Mouse (Mus musculus) E14TG2a.4 (cell line): Measurements from ENCODE around the gene Msx1.

Source experiments
- H3K27me3 ChIP-seq: 2 replicates; pipeline ENCODE4 v1.6.1; 2014; ENCODE audit warnings: low read length, control low read depth; ENCODE audit not compliant: insufficient read depth
- H3K36me3 ChIP-seq: 2 replicates; pipeline ENCODE4 v1.6.1; 2014; ENCODE audit warnings: low read length, control low read depth; ENCODE audit not compliant: insufficient read depth
- H3K4me1 ChIP-seq: replicated peaks from 2 replicates; pipeline ENCODE4 v1.6.1; 2014; ENCODE audit warnings: low read depth, low read length, control low read depth
- H3K4me3 ChIP-seq: replicated peaks from 2 replicates; pipeline ENCODE4 v1.5.1; 2014; ENCODE audit warnings: mild to moderate bottlenecking, low read length
- H3K9me3 ChIP-seq: 2 replicates; pipeline ENCODE4 v1.6.1; 2014; ENCODE audit warnings: low read length, control low read depth
- CTCF ChIP-seq: conservative IDR thresholded peaks from 2 replicates; pipeline ENCODE4 v1.5.1; 2014; ENCODE audit warnings: low read length
- NANOG ChIP-seq: IDR thresholded peaks from 2 replicates; pipeline ENCODE4 v1.6.1; 2014; ENCODE audit warnings: borderline replicate concordance, low read length, mixed read lengths
- POU5F1 ChIP-seq: IDR thresholded peaks from 2 replicates; pipeline ENCODE4 v1.6.1; 2014; ENCODE audit warnings: low read length, borderline replicate concordance

Gene Msx1

GRCm38 (mm10) chr5:37816907-37817657 is 7.3 kb downstream of the Msx1 start:
- Histone ChIP-seq H3K36me3 (no peaks in the 10 kb centered on the region), H3K4me1 (peaks cover 35% of the 10 kb centered on the region), H3K27me3 (peaks cover 94% of the 10 kb centered on the region), H3K9me3 (peaks cover 9% of the 10 kb centered on the region; the same call in 1 of the 2 replicates), H3K4me3 (peak overlapping the region; percentile 57)
- no peak for TF ChIP-seq CTCF
- TF ChIP-seq NANOG = no peak
- TF ChIP-seq POU5F1 = no peak

DNA sequence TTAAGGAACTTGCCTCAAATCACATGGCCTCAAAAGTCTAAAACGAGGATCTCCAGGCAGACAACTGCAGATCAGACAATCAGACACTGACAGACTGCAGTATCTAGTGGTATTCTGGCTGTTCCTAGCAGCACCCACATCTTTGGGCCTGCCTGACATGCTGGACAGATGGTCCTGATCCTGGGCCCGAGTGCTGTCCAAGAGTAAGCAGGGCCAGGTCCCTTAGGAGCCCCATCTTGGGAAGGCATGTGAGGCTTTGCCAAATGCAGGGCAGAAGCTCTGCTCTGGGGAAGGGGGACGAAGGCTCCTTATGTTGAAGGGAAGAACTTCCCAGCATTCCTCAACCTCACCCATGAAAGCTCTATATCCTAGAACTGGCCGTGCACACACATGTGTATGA is 8.5 kb downstream of the Msx1 start:
- no peak for TF ChIP-seq NANOG
- peaks cover 9% of the 10 kb centered on the region; the same call in 1 of the 2 replicates for H3K9me3 ChIP-seq
- H3K27me3 ChIP-seq = peaks cover 92% of the 10 kb centered on the region
- no peaks in the 10 kb centered on the region for H3K36me3 ChIP-seq
- peaks cover 29% of the 10 kb centered on the region for H3K4me1 ChIP-seq
- H3K4me3 ChIP-seq = no peak overlapping the region

GRCm38 (mm10) chr5:37814169-37814568 is 10.2 kb downstream of the Msx1 start:
- Histone ChIP-seq H3K4me1 (peaks cover 25% of the 10 kb centered on the region), H3K27me3 (peaks cover 88% of the 10 kb centered on the region), H3K9me3 (no peaks in the 10 kb centered on the region), H3K36me3 (no peaks in the 10 kb centered on the region), H3K4me3 (no peak overlapping the region)
- TF ChIP-seq POU5F1 (no peak), CTCF (peak; percentile 32), NANOG (no peak)

- Histone ChIP-seq H3K9me3 (no peaks in the 10 kb centered on the region), H3K36me3 (no peaks in the 10 kb centered on the region), H3K27me3 (peaks cover 53% of the 10 kb centered on the region), H3K4me1 (peaks cover 2% of the 10 kb centered on the region; the same call in 1 of the 2 replicates), H3K4me3 (no peak overlapping the region)
- TF ChIP-seq CTCF = no peak
- TF ChIP-seq NANOG = no peak
- no peak for TF ChIP-seq POU5F1
These were observed 19.1 kb downstream of the Msx1 start for GRCm38 (mm10) chr5:37805291-37805690.

GRCm38 (mm10) chr5:37804512-37805118 is 19.8 kb downstream of the Msx1 start:
- peaks cover 54% of the 10 kb centered on the region for H3K27me3 ChIP-seq
- no peak overlapping the region for H3K4me3 ChIP-seq
- no peaks in the 10 kb centered on the region for H3K36me3 ChIP-seq
- no peaks in the 10 kb centered on the region for H3K9me3 ChIP-seq
- H3K4me1 ChIP-seq = peaks cover 2% of the 10 kb centered on the region; the same call in 1 of the 2 replicates
- TF ChIP-seq POU5F1 (no peak), NANOG (no peak), CTCF (no peak)

- no peaks in the 10 kb centered on the region for H3K4me1 ChIP-seq
- H3K36me3 ChIP-seq = no peaks in the 10 kb centered on the region
- TF ChIP-seq NANOG (no peak), POU5F1 (no peak), CTCF (no peak)
These were observed 27.1 kb downstream of the Msx1 start for GRCm38 (mm10) chr5:37797251-37797650.

GRCm38 (mm10) chr5:37796751-37797150 is 27.6 kb downstream of the Msx1 start:
- no peak for TF ChIP-seq POU5F1
- TF ChIP-seq NANOG = no peak
- TF ChIP-seq CTCF = no peak
- H3K4me3 ChIP-seq = no peak overlapping the region

More at GRCm38 (mm10) chr5:37797251-37797650, 27.1 kb downstream of the Msx1 start:
- peaks cover 31% of the 10 kb centered on the region for H3K27me3 ChIP-seq
- no peak overlapping the region for H3K4me3 ChIP-seq
- peaks cover 10% of the 10 kb centered on the region for H3K9me3 ChIP-seq

GRCm38 (mm10) chr5:37795691-37796090 is 28.7 kb downstream of the Msx1 start:
- H3K27me3 ChIP-seq = 0 out of 2 replicates have a peak, but pooled peaks cover 21% of the 10 kb centered on the region
- no peaks in the 10 kb centered on the region for H3K4me1 ChIP-seq
- TF ChIP-seq NANOG (no peak), POU5F1 (no peak), CTCF (no peak)
- H3K4me3 ChIP-seq = no peak overlapping the region
- H3K36me3 ChIP-seq = no peaks in the 10 kb centered on the region
- peaks cover 10% of the 10 kb centered on the region for H3K9me3 ChIP-seq

More at GRCm38 (mm10) chr5:37796751-37797150, 27.6 kb downstream of the Msx1 start:
- H3K36me3 ChIP-seq = no peaks in the 10 kb centered on the region
- peaks cover 10% of the 10 kb centered on the region for H3K9me3 ChIP-seq
- H3K27me3 ChIP-seq = peaks cover 27% of the 10 kb centered on the region
- no peaks in the 10 kb centered on the region for H3K4me1 ChIP-seq
